Mouse (Mus musculus) ovary, postnatal 36 days (tissue): ENCODE data around the gene Pafah1b2.
A peak's percentile ranks its signal among the peaks of the same experiment; 100 is the strongest.

Source experiments
- DNase-seq: peaks from one replicate; pipeline ENCODE4 v3.0.0; 2022; ENCODE audit warnings: low spot score, mixed read lengths

The Pafah1b2 gene

DNA sequence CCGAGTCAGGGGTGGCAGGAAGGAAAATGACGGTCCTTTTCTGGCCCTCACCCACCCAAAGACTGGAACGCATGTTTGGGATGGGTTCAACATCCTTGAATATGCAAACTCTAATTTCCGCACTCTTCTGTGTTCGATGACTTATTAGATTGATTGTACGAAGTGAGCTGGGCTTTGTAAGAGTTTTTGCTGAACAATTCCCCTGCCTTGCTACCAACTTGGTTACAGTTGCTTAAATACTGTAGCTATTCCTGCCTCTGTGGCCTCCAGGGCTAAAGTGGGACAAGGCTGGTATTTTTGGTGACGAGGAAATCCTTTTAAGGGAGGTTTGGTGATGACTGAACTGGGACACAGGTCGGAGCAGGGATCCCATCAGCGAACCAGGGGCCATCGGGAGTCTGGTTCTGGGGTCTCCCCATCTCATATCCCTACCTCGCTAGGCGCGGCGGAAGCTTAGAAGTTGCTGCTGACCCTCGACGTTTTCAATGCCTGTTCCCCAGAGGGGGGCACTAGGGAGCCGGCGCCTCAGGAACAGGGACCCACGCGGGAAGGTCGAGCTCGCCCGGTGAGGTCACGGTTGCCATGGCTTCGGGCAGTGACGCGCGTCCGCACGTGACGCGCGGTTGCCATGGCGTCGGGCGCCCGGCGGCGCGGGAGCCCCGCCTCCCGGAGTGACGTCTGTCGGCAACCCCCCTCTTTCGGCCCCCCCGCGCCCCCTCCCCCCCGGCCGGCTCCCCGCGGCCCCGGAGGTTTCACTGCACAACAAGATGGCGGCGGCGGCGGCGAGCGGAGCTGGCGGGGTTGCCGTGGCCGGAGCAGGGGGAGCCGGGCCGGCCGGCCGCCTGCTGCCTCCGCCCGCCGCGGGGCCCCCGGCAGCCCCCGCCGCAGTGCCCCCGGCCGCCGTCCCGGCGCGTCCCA lies at the start of gene Pafah1b2, which contains the start of gene Sik3:
Gene Pafah1b2 (minus strand): TSS at position 600 of the 918 bp plus-strand sequence.
Gene Sik3 (plus strand): TSS at position 730 of the 918 bp plus-strand sequence.
- peak; percentile 97 for DNase-seq

GRCm38 (mm10) chr9:46061696-46062425 lies 49.4 kb upstream of the Pafah1b2 start:
- DNase-seq, result no peak

DNA sequence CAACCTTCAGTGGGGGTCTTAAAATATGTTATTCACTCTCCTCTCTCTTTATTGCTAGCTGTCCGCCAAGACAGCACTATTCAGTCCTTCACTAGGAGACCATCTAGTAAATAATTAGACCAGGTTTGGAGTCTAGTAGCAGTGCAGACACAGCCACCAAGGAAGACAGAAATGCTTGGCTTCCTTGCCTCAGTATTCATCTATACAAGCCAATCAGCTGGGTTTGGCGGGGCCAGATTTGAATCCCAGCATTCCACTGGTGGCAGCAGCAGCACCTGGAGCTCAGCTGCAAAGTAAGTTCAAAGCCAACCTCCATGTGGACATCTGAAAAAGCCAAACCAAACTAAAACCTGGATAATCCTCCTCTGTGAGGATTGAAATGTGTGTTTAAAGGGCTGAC lies 47.8 kb upstream of the Pafah1b2 start:
- no peak for DNase-seq

DNA sequence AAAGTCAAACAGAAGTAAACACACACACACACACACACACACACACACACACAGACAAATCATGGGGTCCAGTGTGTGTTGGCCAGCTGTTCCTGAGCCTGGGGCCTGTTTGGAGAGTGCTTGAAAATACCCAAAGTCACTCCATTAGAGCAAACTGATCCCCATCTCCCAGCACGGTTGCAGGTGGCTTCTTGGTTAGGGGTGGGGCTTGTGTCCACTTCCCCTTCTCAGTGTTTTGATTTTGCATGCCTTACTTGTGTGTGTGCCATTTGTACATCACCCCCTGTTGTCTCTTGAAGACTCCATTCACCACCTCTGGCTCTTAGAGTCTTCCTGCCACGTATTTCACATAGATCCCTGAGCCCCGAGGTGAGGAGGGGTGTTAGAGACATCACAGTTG lies 45.6 kb upstream of the Pafah1b2 start:
- no peak for DNase-seq

DNA sequence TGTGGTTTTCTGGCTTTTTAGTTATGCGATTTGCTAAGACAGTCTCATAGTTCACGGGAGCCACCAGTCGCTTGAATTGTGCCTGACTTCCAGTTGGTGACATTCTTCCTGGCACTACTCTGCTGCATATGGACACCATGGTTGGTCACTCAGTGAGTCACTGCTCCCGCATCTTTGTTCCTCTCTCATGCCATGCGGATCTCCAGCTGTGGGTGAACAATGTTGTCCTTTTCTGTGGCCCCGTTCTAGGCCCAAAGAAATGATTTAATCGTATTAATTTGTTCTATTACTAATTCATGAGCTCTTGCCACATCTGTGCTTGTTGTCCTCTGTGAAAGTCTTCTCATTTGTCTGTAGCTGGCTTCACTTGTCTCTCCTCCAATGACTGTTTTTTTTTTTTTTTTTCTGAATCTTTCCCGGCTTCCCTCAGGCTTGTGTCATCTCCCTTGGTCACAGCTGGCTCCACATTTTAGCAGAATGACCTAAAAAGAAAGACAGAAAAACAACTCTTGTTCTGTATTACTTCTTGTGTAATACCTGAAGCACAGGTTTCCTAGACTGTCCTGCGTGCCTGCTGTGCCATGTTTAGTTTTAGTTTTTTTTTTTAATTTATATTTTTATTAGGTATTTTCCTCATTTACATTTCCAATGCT lies 40.6 kb upstream of the Pafah1b2 start:
- no peak for DNase-seq

DNA sequence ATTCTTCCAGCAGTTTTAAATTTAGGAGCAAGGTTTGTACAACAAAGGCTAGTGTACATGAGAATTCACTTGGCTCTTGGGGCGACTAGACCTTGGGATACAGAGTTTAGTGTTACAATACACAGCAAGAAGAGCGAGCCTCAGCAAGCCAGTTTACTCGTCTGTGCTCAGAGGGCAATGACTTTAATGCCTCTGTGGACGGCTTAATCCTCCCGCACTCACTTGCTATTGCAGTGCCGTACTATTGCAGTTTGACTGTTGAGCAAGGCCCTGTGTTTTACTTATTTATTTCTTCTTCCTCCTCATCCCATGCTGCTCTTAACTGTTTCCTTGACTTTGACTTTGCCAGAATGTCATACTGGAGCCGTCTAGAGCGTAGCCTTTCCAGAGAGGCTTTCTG lies 37.7 kb upstream of the Pafah1b2 start:
- DNase-seq, result no peak

DNA sequence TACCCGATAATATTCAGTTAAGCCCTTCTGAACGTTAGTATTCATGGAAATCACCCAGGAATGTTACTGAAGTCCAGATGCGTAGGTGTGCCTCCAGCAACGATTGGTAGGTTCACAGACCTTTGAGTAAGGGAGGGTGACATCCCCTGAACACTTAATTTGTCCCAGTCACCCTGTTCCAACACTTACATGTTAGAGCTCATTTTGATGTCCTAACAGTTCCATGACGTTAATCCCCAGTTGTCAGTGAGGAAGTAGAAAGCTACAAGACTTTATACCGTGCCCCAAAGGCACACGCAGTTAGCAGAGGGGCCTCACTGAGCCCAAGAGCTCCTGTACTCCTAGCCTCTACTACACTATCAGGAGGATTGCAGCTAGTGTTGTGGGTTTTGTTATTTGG lies 37.0 kb upstream of the Pafah1b2 start:
- DNase-seq, result no peak

GRCm38 (mm10) chr9:46046724-46047517 lies 34.4 kb upstream of the Pafah1b2 start:
- no peak for DNase-seq

GRCm38 (mm10) chr9:46043626-46044025 lies 31.1 kb upstream of the Pafah1b2 start:
- DNase-seq, result no peak

DNA sequence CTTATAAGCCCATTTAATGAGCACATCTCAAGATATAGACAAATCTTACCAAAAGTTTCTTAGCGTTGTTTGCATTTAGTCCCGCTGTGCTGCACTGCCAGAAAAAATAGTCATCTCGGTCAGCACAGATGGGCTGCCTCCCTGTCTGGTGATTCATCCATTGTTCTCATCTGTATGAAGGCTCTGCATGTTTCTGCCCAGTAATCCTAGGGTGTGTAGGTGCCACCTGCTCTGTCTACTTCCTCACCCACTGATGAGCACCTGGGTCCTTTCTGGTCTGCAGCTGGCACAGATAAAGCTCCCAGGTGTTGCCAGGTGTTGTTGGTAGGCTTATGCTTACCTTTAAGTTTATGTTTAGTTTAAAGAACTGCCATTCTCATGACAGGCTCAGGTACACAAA lies 29.9 kb upstream of the Pafah1b2 start:
- no peak for DNase-seq

DNA sequence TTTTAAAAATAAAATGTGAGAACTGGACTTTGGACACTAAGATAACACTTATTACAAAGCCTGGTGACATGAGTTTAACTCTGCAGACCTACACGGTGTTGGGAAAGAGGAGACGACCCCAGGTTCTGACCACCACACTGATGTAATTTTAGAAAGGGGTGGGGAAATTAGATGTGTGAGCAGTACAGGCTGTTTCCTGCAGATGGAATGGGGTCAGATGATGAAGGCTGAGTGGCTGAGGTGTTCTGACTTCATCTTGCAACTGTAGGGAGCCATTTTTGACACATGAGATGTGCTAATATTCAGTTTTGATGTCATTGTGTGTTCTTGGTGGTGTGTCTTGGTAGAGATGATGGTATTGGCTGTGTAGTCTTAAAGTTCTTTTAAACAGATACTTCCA lies 28.7 kb upstream of the Pafah1b2 start:
- DNase-seq, result no peak

DNA sequence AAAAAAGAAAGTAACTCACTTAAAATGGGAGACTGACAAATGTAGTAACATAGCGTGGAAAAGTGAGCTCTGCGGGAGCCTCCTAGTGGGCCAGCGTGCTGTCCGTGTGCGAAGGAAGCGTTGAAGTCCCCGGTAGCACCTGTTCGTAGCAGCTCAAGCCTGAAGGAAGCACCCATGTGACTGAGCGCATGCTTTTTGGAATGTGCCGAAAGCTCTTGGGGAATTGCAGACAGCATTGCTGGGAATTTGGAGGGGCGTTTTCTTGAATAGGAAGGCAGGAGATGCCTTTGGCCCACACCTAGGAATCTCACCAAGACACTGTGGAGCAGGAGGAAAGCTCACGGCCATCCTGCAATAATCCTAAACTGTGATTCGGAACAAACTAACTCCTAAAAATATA lies 26.3 kb upstream of the Pafah1b2 start:
- DNase-seq, result no peak

DNA sequence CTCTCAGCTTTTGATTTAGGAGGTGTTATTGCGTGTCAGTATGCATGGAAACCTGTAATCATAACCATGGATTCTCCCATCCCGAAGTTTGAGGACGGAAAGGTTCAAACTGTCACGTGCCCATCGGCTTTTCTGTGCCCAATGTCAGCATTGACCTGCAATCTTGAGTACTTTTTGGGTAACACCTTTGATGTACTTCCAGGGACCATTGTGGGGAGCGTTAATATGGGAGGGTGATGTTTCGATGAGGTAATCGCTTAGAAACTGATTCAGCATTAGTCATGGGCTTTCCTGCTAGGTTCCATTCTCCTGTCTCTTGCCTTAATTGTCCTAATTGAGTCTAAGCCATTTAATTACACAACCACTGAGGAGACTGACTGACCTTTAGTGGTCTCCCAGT lies 24.4 kb upstream of the Pafah1b2 start:
- DNase-seq, result no peak

GRCm38 (mm10) chr9:46035290-46035871 lies 22.9 kb upstream of the Pafah1b2 start:
- DNase-seq, result no peak

DNA sequence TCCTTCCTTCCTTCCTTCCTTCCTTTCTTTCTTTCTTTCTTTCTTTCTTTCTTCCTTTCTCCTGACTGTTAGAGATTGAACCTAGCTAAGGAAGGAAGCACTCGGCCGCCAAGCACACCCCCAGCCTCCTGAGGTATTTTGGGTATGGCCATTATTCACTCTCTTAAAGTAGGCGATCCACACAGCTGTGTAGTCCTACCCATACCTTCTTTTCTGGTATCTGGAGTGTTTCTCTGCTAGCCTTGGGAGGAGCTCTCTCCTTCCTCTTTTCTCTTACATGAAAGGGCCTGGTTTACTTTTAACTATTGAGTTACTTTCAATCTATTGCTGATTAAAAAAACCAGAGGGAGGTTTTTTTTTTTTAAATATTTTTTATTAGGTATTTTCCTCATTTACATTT lies 21.4 kb upstream of the Pafah1b2 start:
- DNase-seq, result no peak

DNA sequence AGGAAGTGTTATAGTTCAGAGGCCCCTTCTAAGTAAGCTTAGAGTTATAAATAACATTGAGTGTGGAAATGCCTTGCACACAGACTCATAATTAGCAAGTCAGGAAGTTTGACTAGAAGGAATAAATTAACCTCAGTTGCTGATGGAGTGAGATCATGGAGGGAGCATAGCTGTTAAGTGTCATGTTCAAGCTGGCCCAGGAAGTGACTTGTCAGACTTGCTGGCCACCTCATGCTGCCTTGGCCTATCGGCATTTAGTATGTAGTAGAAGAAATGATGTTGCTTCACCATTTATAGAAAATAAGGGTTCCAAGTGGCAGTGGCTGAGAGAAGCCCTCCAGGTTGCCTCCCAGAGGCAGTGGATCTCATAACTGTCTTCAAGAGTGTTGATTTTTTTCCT lies 20.6 kb upstream of the Pafah1b2 start:
- DNase-seq, result no peak

GRCm38 (mm10) chr9:46032190-46032589 lies 19.7 kb upstream of the Pafah1b2 start:
- no peak for DNase-seq

DNA sequence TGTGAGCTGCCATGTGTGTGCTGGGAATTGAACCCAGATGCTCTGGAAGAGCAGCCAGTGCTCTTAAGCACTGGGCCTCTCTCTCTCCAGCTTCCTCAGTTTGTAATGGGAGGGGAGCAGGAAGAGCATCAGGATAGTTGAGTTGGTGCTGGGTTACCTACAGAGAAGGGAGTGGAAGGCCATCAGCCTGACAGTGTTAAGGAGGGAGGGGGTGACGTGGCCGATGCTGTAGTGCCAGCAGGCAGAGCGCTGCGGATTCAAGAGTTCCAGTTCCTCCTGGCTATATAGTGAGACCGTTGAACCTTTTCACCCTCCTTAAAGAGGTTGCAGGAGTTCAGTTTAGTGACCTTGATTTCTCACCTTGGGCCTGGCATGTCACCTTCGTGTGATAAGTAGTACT lies 18.5 kb upstream of the Pafah1b2 start:
- no peak for DNase-seq

DNA sequence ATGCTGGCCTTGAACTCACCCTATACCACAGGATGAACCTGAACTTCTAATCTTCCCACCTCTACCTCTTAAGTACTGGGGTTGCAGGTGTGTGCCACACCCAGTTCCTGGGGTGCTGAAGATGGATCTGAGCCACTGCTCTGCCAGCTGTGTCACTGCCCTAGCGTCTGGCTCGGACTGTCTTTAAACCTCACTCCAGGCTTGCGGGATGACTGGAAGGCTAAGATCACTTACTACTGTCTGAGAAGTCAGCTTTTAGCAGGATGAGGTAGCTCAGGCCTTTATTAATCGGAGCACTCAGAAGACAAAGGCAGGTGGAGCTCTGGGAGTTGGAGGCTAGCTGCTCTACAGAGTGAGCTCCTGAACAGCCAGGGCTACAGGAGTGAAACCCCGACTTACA lies 17.7 kb upstream of the Pafah1b2 start:
- DNase-seq, result no peak

DNA sequence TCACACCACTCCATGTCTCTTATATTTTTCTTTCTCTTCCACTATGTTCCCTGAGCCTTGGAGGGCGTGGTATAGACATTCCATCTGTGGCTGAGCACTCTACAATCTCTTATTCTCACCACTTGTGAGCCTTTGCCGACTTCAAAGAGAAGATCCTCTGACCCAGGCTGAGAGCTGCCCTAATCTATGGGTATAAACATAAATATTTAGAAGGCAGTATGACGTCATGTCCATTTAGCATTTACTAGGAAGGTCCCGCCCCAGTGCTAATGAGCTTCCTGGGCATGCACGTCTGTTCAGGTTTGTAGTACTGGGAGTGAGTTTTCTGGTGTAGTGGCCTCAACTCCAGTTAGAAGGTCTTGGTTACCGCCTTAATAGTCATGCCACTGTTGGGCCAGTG lies 17.0 kb upstream of the Pafah1b2 start:
- no peak for DNase-seq

DNA sequence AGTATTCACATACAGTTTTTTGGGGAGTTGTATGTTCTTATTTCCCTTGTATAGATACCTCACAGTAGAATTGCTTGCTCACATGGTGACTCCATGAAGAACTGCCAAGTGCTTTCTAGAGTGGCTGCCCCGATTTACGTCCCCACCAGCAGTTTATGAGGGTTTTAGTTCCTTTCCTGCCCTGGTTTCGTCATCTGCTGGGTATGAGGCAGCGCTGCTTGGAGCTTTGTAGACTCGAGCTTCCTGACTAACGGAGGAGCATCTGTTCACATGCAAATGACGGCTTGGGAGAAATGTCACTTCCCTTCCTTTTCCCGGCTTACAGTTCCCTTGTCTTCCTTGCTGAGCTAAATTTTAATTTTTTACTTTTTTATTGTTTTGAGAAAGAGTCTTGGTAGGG lies 15.5 kb upstream of the Pafah1b2 start:
- no peak for DNase-seq
